ENCODE assay signal across 10 mouse cellular contexts in the genomic region with DNA sequence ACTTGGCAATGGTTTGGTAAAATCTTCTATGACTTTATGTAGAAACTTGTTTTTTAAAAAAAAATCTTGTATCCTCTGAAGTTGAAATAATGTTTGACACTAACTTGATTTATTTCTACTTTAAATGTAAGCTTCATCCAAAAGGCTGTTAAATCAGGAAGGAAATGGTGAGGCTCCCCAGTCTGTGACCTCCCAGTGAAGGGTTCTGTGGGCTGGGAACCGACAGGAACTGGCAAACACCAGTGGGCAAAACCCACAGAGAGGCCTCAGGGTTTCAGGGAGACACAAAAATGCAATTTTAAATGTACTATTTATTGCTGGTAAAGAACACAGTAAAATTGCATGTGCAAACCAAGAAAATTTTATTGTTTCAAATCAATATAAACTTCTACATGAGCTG. TPM values are rescaled to one million over a fixed set of nuclear protein-coding genes. Genes with fewer than 3 reads are reported as not detected.
"Had no signal": no experiment of that assay in that cellular context is flagged by ENCODE, and none has a peak within 500 bp of the region (broad histone marks: within the 10 kb centered on the region; RNA-seq: fewer than 3 reads in every experiment).

No protein-coding gene starts in this region.

RNA-seq across cellular contexts. Expression of gene Cfc1, which starts 17.7 kb away (rescaled TPM):
- total RNA-seq: left cerebral cortex, postnatal 10 days; left cerebral cortex, postnatal 14 days; left cerebral cortex, postnatal 25 days; left cerebral cortex, postnatal 36 days; left cerebral cortex, postnatal 4 days; liver, adult 2 months; megakaryocyte, adult 5-6 weeks; megakaryocyte-erythroid progenitor cell, adult 5-6 weeks; midbrain, postnatal 0 days; monocyte, adult 5-6 weeks had no signal

RNA-seq across cellular contexts. Expression of gene Prss39, which starts 19.6 kb away (rescaled TPM):
- total RNA-seq: left cerebral cortex, postnatal 10 days; left cerebral cortex, postnatal 14 days; left cerebral cortex, postnatal 25 days; left cerebral cortex, postnatal 36 days; left cerebral cortex, postnatal 4 days; liver, adult 2 months; megakaryocyte, adult 5-6 weeks; midbrain, postnatal 0 days; monocyte, adult 5-6 weeks had no signal

RNA-seq across cellular contexts. Expression of gene Prss40, which starts 42.9 kb away (rescaled TPM):
- total RNA-seq: left cerebral cortex, postnatal 10 days; left cerebral cortex, postnatal 14 days; left cerebral cortex, postnatal 25 days; left cerebral cortex, postnatal 36 days; left cerebral cortex, postnatal 4 days; liver, adult 2 months; megakaryocyte, adult 5-6 weeks; megakaryocyte-erythroid progenitor cell, adult 5-6 weeks; midbrain, postnatal 0 days; monocyte, adult 5-6 weeks had no signal
